Mouse (Mus musculus) megakaryocyte, embryonic 14.5 days (primary cell): ENCODE measurements around the gene Crls1. TPM values are rescaled to one million over a fixed set of nuclear protein-coding genes. Genes with fewer than 3 reads are reported as not detected.

Source experiments
- H3K27me3 ChIP-seq: replicated peaks from 2 replicates; pipeline ENCODE3; 2012; ENCODE audit warnings: inconsistent platforms
- H3K36me3 ChIP-seq: replicated peaks from 2 replicates; pipeline ENCODE3; 2012; ENCODE audit warnings: low read length, inconsistent platforms, mixed read lengths
- H3K4me1 ChIP-seq: 2 replicates; pipeline ENCODE4 v1.6.1; 2012; ENCODE audit warnings: inconsistent platforms
- H3K4me3 ChIP-seq: replicated peaks from 2 replicates; pipeline ENCODE3; 2012; ENCODE audit warnings: moderate library complexity, mild to moderate bottlenecking, inconsistent platforms
- H3K9me3 ChIP-seq: 2 replicates; pipeline ENCODE4 v1.6.1; 2012; ENCODE audit warnings: inconsistent platforms
- FLI1 ChIP-seq: IDR thresholded peaks from 2 replicates; pipeline ENCODE4 v1.6.1; 2012; ENCODE audit warnings: low read length, inconsistent platforms, mixed read lengths
- GATA1 ChIP-seq: IDR thresholded peaks from 3 replicates; pipeline ENCODE4 v1.6.1; 2012; ENCODE audit warnings: mixed read lengths, low read length, inconsistent platforms, borderline replicate concordance
- polyA plus RNA-seq: library from polyadenylated mRNA; stranded (reverse); fragments of >175 nt; gene quantifications from 2 replicates; pipeline ENCODE4 v1.2.3, GENCODE M21; 2012; ENCODE audit warnings: low replicate concordance; ENCODE audit not compliant: insufficient read depth

The Crls1 gene
- polyA plus RNA-seq, 1 experiment = 39.3 TPM

DNA sequence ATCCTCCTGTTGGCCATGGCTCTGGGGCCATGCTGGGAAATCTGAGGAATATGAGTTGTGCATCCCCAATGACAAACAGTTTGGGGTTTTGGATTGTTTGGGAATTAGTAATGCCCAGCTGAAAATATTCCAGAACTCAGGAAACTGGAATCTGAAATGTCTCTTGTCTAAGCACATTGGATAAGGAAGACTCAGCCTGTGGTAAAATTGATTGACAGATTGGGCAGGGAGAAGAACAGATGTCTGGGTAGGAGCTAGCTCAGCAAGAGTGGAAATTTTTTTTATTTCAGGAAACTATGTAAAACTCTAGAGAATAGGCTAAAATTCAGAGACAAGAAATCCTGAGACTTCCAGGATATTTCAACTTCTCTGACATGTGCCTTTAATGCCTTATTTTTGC, 14.0 kb downstream of the Crls1 start:
- Histone ChIP-seq H3K36me3 (peaks cover 33% of the 10 kb centered on the region), H3K27me3 (no peaks in the 10 kb centered on the region), H3K9me3 (no peaks in the 10 kb centered on the region)

DNA sequence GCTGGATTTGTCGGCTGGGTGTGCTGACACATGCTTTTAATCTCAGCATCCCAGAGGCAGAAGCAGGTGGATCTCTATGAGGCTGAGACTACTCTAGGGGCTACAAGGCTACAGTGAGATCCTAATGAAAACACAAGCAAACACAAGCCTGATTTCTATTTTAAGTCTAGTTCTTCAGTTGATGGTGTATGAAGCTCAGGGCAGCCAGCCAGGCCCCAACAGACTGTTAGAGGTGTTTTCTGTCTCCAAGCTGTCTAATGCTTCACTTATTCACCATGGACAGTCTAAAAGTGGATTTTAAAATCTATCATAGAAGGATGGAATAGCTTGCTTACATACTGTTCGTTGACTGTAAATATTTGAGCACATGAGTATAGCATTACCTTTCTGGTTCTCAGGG, 15.0 kb downstream of the Crls1 start:
- H3K4me3 ChIP-seq = no peak overlapping the region
- no peaks in the 10 kb centered on the region for H3K9me3 ChIP-seq
- peaks cover 54% of the 10 kb centered on the region for H3K4me1 ChIP-seq
- H3K27me3 ChIP-seq = no peaks in the 10 kb centered on the region
- H3K36me3 ChIP-seq = peaks cover 42% of the 10 kb centered on the region
- no peak for TF ChIP-seq FLI1
- TF ChIP-seq GATA1 = no peak

More for the DNA sequence above, 14.0 kb downstream of the Crls1 start:
- peaks cover 64% of the 10 kb centered on the region for H3K4me1 ChIP-seq
- TF ChIP-seq GATA1 (no peak), FLI1 (no peak)
- no peak overlapping the region for H3K4me3 ChIP-seq

DNA sequence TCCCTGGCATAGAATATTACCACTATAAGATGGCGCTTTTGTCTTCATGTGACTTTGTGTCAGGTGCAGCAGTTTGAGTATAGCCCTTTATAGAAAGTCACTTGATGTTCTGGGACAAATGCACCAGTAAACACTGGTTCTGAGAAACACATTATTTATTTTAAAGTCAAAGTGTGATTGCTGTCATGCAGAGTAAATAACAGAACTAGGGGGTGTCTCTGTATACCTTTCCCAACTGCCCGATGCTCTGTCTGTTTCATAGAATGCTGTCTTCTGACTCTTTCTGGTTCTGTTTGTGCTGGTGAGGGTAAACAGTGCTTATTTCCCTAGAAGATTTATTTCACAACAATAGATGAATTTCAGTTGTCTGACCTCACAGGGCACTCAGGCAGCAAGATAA, 16.9 kb downstream of the Crls1 start:
- no peak overlapping the region for H3K4me3 ChIP-seq
- H3K36me3 ChIP-seq = peaks cover 48% of the 10 kb centered on the region
- peaks cover 57% of the 10 kb centered on the region for H3K4me1 ChIP-seq
- TF ChIP-seq GATA1 (no peak), FLI1 (no peak)
- no peaks in the 10 kb centered on the region for H3K27me3 ChIP-seq
- H3K9me3 ChIP-seq = no peaks in the 10 kb centered on the region

DNA sequence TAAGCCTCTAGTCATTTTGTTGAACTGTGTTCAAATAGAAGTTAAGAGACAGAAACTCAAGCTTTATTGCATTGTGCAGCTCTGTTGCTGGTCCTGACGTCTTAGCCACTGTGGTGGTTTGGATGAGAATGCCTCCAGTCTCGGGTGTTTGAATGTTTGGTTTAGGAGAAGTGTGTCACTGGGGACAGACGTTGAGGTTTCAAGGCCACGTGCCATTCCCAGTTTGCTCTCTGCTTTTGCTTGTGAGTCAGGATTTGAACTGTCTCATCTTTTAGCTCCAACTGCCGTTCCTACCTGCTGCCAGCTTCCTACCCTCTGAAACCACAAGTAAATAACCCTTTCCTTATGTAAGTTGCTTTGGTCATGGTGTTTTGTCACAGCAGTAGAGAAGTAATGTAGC, 21.1 kb downstream of the Crls1 start:
- no peak for TF ChIP-seq GATA1
- TF ChIP-seq FLI1 = no peak
- peaks cover 2% of the 10 kb centered on the region for H3K27me3 ChIP-seq
- peaks cover 49% of the 10 kb centered on the region for H3K4me1 ChIP-seq

DNA sequence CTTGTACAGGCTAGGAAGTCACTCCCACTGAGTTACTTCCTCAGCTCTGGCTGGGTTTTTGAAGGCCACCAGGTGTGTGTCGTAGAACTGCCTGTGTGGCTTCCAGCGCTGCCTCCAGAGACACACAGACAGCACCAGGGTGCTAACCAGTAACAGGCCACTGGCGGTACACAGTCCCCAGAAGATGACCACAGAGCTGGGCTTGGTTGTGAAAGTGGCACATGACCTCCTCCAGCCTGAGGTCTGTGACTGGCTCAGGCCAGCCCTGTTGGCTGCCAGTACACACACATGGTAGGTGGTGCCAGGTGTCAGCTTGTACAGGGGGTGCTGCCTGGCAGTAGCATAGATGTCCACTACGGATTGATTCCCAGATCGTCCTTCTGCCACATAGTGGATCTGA, 23.2 kb downstream of the Crls1 start:
- peaks cover 58% of the 10 kb centered on the region for H3K4me1 ChIP-seq
- peaks cover under 1% of the 10 kb centered on the region; the same call in 1 of the 2 replicates for H3K9me3 ChIP-seq
- H3K36me3 ChIP-seq = peaks cover 21% of the 10 kb centered on the region
- peak overlapping the region; percentile 28 for H3K4me3 ChIP-seq
- TF ChIP-seq GATA1 (no peak), FLI1 (no peak)
- peaks cover 2% of the 10 kb centered on the region for H3K27me3 ChIP-seq

More for the DNA sequence above, 21.1 kb downstream of the Crls1 start:
- Histone ChIP-seq H3K36me3 (peaks cover 37% of the 10 kb centered on the region), H3K9me3 (no peaks in the 10 kb centered on the region), H3K4me3 (no peak overlapping the region)

DNA sequence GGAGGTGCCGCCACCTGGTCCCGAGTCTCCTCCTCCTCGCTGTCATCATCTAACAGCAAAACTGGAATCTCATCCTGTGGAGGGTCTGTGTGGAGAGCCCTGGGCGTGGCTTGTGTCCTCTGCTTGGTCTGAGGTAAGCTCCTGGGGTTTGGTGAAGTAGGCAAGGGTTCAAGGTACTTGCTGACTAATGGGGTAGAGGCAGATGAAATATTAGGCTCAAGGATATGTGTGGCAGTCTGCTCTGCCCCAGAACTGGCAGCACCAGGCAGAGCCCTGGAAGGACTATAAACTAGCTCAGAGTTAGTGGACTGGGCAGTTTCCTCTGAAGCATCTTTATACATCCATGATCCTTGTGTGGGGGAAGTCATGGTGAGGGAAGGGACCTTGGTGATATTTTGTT, 23.8 kb downstream of the Crls1 start:
- peaks cover 16% of the 10 kb centered on the region for H3K36me3 ChIP-seq

DNA sequence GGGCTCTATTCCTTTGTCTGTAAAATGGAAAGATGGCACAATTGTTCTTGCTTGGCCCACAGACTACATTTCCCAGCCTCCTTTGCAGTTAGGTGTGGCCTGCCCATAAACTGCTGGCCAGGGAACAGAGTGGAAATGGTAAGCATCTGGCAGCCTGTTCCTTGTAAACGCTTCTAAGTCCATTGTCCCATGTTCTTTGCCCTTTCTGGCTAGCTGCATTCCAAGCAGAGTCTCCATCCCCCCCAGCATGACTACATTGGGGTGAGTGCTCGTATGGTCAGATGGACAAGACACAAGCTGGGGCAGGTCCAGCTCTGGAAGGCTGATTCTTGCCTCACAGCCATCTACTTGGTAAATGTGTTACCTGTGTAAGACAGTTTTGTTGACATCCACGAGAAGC, 25.2 kb downstream of the Crls1 start:
- peaks cover 9% of the 10 kb centered on the region for H3K9me3 ChIP-seq
- H3K27me3 ChIP-seq = peaks cover 18% of the 10 kb centered on the region
- no peak overlapping the region for H3K4me3 ChIP-seq
- TF ChIP-seq FLI1 (no peak), GATA1 (no peak)
- H3K36me3 ChIP-seq = peaks cover 4% of the 10 kb centered on the region
- peaks cover 71% of the 10 kb centered on the region for H3K4me1 ChIP-seq

More for the DNA sequence above, 23.8 kb downstream of the Crls1 start:
- peaks cover 5% of the 10 kb centered on the region for H3K27me3 ChIP-seq
- H3K9me3 ChIP-seq = peaks cover 6% of the 10 kb centered on the region
- H3K4me3 ChIP-seq = no peak overlapping the region
- H3K4me1 ChIP-seq = peaks cover 61% of the 10 kb centered on the region
- TF ChIP-seq FLI1 = no peak
- TF ChIP-seq GATA1 = no peak

DNA sequence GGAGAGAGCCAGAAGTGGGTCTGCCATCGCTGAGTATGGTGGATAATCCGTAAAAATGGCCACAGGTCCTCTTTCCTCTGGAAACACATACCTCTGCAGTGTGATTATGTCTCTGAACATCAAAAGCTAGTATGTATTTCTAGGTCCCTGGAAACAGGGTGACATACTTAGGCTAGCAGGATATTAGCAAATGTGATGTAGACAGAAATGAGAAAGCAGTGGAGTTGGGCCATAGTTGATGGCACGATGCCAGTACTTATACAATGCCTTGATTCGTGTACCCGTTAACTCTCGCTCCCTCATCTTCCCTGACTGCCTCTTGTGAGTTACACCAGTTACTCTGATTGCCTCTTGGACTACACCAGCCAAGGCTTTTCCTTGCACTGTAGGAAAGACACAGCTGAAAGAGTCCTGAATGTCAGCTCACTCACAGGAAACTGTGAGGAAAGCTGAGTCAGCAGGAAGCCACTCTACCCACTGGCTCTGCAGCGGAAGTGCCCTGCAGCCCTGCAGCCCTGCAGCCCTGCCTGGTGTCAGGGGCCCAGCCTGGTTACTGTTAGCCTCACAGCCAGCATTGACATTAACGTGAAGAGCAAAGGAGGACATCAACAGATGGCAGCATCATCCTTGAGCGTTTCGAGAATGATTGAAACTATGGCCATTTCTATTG, 27.3 kb downstream of the Crls1 start:
- Histone ChIP-seq H3K36me3 (no peaks in the 10 kb centered on the region), H3K9me3 (peaks cover 9% of the 10 kb centered on the region), H3K27me3 (peaks cover 39% of the 10 kb centered on the region), H3K4me3 (peak overlapping the region; percentile 86), H3K4me1 (peaks cover 62% of the 10 kb centered on the region)
- TF ChIP-seq FLI1 = 0 out of 2 replicates have a peak, but pooled peaks have one; percentile 44
- no peak for TF ChIP-seq GATA1

DNA sequence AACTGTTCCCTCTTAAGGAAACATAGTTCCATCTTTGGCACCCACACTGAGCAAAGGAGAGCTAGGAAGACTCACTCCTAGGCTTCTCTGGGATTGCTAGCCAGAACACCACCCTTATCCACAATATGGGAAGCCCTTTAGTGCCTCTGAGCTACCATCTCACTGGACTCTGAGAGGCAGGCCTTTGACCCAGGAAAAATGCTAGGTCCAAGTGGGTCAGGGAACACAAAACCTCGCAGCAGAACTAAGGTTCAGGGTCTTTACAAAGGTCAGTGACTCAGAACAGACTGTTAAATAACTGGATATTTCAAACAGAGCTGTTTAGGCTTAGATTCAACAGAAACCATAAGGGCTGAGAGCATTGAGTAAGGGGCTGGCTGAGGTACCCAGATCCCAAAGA, 30.5 kb downstream of the Crls1 start:
- peaks cover 63% of the 10 kb centered on the region for H3K4me1 ChIP-seq
- H3K4me3 ChIP-seq = no peak overlapping the region
- TF ChIP-seq GATA1 = no peak
- TF ChIP-seq FLI1 = no peak
- peaks cover 69% of the 10 kb centered on the region for H3K27me3 ChIP-seq
- H3K9me3 ChIP-seq = peaks cover 9% of the 10 kb centered on the region
- H3K36me3 ChIP-seq = no peaks in the 10 kb centered on the region

DNA sequence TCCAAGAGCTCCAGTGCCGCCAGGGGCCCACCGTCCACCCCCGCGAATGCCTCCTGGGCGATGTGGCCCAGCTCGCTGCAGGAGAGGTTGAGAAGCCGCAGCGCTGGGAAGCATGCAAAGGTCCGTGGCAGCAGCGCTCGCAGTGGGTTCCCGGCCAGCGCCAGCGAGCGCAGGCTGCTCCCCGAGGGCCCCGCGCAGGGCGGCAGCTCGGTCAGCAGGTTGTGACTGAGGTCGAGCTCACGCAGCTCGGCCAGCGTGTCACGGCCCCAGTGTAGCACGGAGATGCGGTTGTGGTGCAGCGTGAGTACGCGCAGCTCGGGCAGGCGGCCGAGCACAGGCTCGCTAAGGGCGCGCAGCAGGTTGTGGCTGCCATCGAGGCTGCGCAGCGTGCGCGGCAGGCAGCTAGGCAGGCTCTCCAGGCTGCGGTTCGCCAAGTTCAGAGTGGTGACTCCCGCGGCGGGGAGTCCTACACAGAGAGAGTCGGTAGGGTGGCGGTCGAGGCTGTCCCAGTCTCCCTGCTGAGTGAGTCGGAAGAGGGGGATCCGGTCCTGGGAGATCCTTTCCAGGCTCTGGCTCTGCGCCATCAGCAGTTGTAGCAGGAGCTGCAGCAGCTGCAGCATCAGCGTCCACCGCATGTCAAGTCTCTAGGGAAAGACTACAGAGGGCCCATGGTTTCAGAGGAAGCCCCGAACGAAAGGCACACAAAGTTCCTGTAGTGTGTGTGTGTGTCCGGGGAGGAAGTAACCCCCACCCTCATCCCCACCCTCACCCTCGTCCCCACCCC, 33.0 kb downstream of the Crls1 start:
- peaks cover 82% of the 10 kb centered on the region for H3K27me3 ChIP-seq

More for the DNA sequence above, 33.0 kb downstream of the Crls1 start:
- no peak for TF ChIP-seq GATA1
- no peak for TF ChIP-seq FLI1
- H3K4me3 ChIP-seq = peak overlapping the region; percentile 93
- peaks cover 45% of the 10 kb centered on the region for H3K4me1 ChIP-seq
- H3K36me3 ChIP-seq = no peaks in the 10 kb centered on the region
- H3K9me3 ChIP-seq = peaks cover 9% of the 10 kb centered on the region
